ENCODE assay signal across 11 mouse cellular contexts in genomic region chr9:42601445-42601844, GRCm38 (mm10).
DNase-seq lines count a peak whose midpoint lies in the region; ATAC-seq and TF ChIP-seq lines count a peak whose summit lies in the region.
"Had no signal": no experiment of that assay in that cellular context is flagged by ENCODE, and none has a peak within 500 bp of the region (broad histone marks: within the 10 kb centered on the region; RNA-seq: fewer than 3 reads in every experiment).

No protein-coding gene starts in this region.

- TF ChIP-seq POLR2A in lung, adult 2 months (IDR thresholded peaks at IDR 0.05; ENCODE audit: borderline replicate concordance, extremely low read depth, low read depth, low read length) = no peak
- no peak for TF ChIP-seq POLR2A in ES-Bruce4 (IDR thresholded peaks at IDR 0.05; ENCODE audit: insufficient read depth, low read length)

- intact Hi-C loops in gastrocnemius, adult 2 months (cut with DNase I) = no loop called here

- no peaks in the 10 kb centered on the region for H3K36me3 ChIP-seq in ES-Bruce4 (ENCODE audit: control insufficient read depth, insufficient read depth, low read length, poor library complexity, severe bottlenecking)
- H3K36me3 ChIP-seq: forebrain, embryonic 15.5 days; heart, embryonic 12.5 days; limb, embryonic 15.5 days had no signal

- no peaks in the 10 kb centered on the region for H3K4me1 ChIP-seq in lung, adult 2 months (ENCODE audit: control insufficient read depth, insufficient read depth, low read length)
- no peaks in the 10 kb centered on the region for H3K4me1 ChIP-seq in ES-Bruce4 (ENCODE audit: control insufficient read depth, insufficient read depth, low read length)
- H3K4me1 ChIP-seq: forebrain, embryonic 15.5 days; heart, embryonic 12.5 days had no signal

- ATAC-seq in cerebellum, adult (ENCODE audit: insufficient number of reproducible peaks, low FRiP score, low TSS enrichment) = no peak
- ATAC-seq: forebrain, embryonic 15.5 days had no signal

- DNase-seq in gastrocnemius, adult 2 months = no peak
- DNase-seq in gastrocnemius, adult 18-20 months (ENCODE audit: low spot score) = no peak
- no peak for DNase-seq in lung, adult 2 months
- no peak for DNase-seq in lung, postnatal 4 days
- peak; percentile 12 to 61 for DNase-seq in kidney, postnatal 36 days
- DNase-seq in cerebellum, adult 9-10 months = no peak

- H3K27ac ChIP-seq in gastrocnemius, adult 2 months = no peak overlapping the region
- no peak overlapping the region for H3K27ac ChIP-seq in ES-Bruce4 (ENCODE audit: insufficient read depth, low read length)
- H3K27ac ChIP-seq: forebrain, embryonic 15.5 days; limb, embryonic 15.5 days had no signal

- WGBS in lung, adult 2 months = 57% methylated on average over 3 of the region's 3 CpGs

- H3K9ac ChIP-seq in ES-Bruce4 (ENCODE audit: low read depth, poor library complexity, severe bottlenecking) = no peak overlapping the region
- H3K9ac ChIP-seq: forebrain, embryonic 15.5 days; heart, embryonic 12.5 days; limb, embryonic 15.5 days had no signal

- TF ChIP-seq CTCF in gastrocnemius, adult 2 months (IDR thresholded peaks at IDR 0.05) = peak; percentile 33; the same call in 1 of the 2 replicates
- peak; percentile 53; the same call in 1 of the 2 replicates for TF ChIP-seq CTCF in lung, adult 2 months (IDR thresholded peaks at IDR 0.05; ENCODE audit: insufficient read depth, low read length)
- peak; percentile 7 for TF ChIP-seq CTCF in ES-Bruce4 (IDR thresholded peaks at IDR 0.05; ENCODE audit: low read depth, low read length)

- no peaks in the 10 kb centered on the region for H3K27me3 ChIP-seq in ES-Bruce4 (ENCODE audit: control insufficient read depth, insufficient read depth, low read length, poor library complexity, severe bottlenecking)
- H3K27me3 ChIP-seq: forebrain, embryonic 15.5 days had no signal

- no peak for TF ChIP-seq EP300 in ES-Bruce4 (IDR thresholded peaks at IDR 0.05; ENCODE audit: insufficient read depth, low read depth, low read length)

- no peak overlapping the region for H3K4me3 ChIP-seq in gastrocnemius, adult 2 months
- H3K4me3 ChIP-seq in lung, adult 2 months (replicated peaks; ENCODE audit: extremely low read depth, low read depth, low read length) = no peak overlapping the region
- H3K4me3 ChIP-seq in ES-Bruce4 (ENCODE audit: low read depth, low read length) = no peak overlapping the region
- H3K4me3 ChIP-seq: forebrain, embryonic 15.5 days; heart, embryonic 12.5 days; limb, embryonic 15.5 days had no signal

- no peaks in the 10 kb centered on the region for H3K9me3 ChIP-seq in ES-Bruce4 (replicated peaks; ENCODE audit: control insufficient read depth, insufficient read depth, low read length, poor library complexity, severe bottlenecking)
- H3K9me3 ChIP-seq: forebrain, embryonic 15.5 days; heart, embryonic 12.5 days; limb, embryonic 15.5 days had no signal

Comparison
In these comparisons a context has a peak if more than half of its experiments do, and no peak if none do; other contexts are left out.
1. DNase-seq: peak in kidney, postnatal 36 days (2 of 2); none in gastrocnemius, adult 2 months (single experiment), gastrocnemius, adult 18-20 months (single experiment), lung, adult 2 months (single experiment), lung, postnatal 4 days (0 of 2) and cerebellum, adult 9-10 months (single experiment).
2. Peak in every context shown above with its lines, with median percentiles within 50 percentile points of each other: CTCF ChIP-seq.